Mouse (Mus musculus): ENCODE data around the gene Igsf3. TPM values are rescaled to one million over a fixed set of nuclear protein-coding genes. Genes with fewer than 3 reads are reported as not detected.

The Igsf3 gene
- polyA plus RNA-seq, 1 experiment, result 24.9 TPM

DNA sequence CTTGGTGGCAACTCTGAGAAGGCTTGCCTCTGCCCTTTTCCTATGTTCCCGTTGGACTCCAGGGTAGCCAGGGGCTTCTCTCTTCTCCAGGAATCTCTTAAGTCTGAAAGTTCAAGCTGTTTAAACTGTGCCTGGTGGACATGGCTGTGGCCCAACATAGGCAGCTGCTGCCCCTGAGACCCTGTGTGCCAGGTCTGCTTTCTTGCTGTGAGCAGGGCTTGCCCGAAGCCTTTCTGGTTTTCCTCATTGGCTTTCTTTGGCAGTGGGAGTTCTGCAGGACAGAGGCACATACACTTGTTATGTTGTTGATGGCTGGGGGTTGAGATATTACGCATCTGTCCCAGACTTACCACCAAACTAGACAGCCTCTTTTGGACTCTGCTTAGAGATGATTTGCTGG, 12.7 kb downstream of the Igsf3 start:
- no peak overlapping the region for H3K27ac ChIP-seq (ENCODE audit: insufficient read depth, low read length)
- no peaks in the 10 kb centered on the region for H3K4me1 ChIP-seq (ENCODE audit: control insufficient read depth, insufficient read depth, low read length)
- TF ChIP-seq CTCF (IDR thresholded peaks at IDR 0.05; ENCODE audit: borderline replicate concordance, insufficient read depth, low read length) (no peak), POLR2A (IDR thresholded peaks at IDR 0.05; ENCODE audit: low read depth, low read length) (no peak)
- no peak overlapping the region for H3K4me3 ChIP-seq (ENCODE audit: insufficient read depth, low read length)

DNA sequence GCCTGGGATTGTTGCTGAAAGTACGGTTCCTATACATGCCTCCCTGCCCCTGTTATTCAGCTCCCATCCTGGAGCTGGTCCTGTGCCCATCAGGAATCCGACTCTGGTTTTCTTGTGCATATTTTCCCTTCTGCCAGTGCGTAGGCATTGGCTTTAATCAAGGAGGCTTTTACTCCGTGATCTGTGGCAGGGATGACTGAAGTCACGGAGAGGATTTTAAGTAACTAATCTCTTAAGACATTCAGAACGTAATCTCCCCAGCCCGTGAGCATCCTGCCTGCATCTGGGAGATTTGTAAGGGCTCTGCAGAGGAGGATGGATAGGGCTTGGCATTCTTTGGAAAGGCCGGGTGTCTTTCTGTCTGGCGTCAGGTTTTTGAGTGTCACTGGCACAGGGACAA, 13.6 kb downstream of the Igsf3 start:
- Histone ChIP-seq H3K4me3 (ENCODE audit: insufficient read depth, low read length) (no peak overlapping the region), H3K27ac (ENCODE audit: insufficient read depth, low read length) (no peak overlapping the region), H3K4me1 (ENCODE audit: control insufficient read depth, insufficient read depth, low read length) (no peaks in the 10 kb centered on the region)
- TF ChIP-seq POLR2A (IDR thresholded peaks at IDR 0.05; ENCODE audit: low read depth, low read length), result no peak
- no peak for TF ChIP-seq CTCF (IDR thresholded peaks at IDR 0.05; ENCODE audit: borderline replicate concordance, insufficient read depth, low read length)

- H3K4me3 ChIP-seq (ENCODE audit: insufficient read depth, low read length), result no peak overlapping the region
- H3K4me1 ChIP-seq (ENCODE audit: control insufficient read depth, insufficient read depth, low read length), result peaks cover 2% of the 10 kb centered on the region; the same call in 1 of the 2 replicates
- no peak overlapping the region for H3K27ac ChIP-seq (ENCODE audit: insufficient read depth, low read length)
- no peak for TF ChIP-seq CTCF (IDR thresholded peaks at IDR 0.05; ENCODE audit: borderline replicate concordance, insufficient read depth, low read length)
- no peak for TF ChIP-seq POLR2A (IDR thresholded peaks at IDR 0.05; ENCODE audit: low read depth, low read length)
Measured at GRCm38 (mm10) chr3:101391991-101392390, 15.1 kb downstream of the Igsf3 start.

- peaks cover 6% of the 10 kb centered on the region for H3K4me1 ChIP-seq (ENCODE audit: control insufficient read depth, insufficient read depth, low read length)
- TF ChIP-seq CTCF (IDR thresholded peaks at IDR 0.05; ENCODE audit: borderline replicate concordance, insufficient read depth, low read length), result no peak
- no peak for TF ChIP-seq POLR2A (IDR thresholded peaks at IDR 0.05; ENCODE audit: low read depth, low read length)
- no peak overlapping the region for H3K4me3 ChIP-seq (ENCODE audit: insufficient read depth, low read length)
- H3K27ac ChIP-seq (ENCODE audit: insufficient read depth, low read length), result no peak overlapping the region
Measured at GRCm38 (mm10) chr3:101393103-101393644, 16.3 kb downstream of the Igsf3 start.

DNA sequence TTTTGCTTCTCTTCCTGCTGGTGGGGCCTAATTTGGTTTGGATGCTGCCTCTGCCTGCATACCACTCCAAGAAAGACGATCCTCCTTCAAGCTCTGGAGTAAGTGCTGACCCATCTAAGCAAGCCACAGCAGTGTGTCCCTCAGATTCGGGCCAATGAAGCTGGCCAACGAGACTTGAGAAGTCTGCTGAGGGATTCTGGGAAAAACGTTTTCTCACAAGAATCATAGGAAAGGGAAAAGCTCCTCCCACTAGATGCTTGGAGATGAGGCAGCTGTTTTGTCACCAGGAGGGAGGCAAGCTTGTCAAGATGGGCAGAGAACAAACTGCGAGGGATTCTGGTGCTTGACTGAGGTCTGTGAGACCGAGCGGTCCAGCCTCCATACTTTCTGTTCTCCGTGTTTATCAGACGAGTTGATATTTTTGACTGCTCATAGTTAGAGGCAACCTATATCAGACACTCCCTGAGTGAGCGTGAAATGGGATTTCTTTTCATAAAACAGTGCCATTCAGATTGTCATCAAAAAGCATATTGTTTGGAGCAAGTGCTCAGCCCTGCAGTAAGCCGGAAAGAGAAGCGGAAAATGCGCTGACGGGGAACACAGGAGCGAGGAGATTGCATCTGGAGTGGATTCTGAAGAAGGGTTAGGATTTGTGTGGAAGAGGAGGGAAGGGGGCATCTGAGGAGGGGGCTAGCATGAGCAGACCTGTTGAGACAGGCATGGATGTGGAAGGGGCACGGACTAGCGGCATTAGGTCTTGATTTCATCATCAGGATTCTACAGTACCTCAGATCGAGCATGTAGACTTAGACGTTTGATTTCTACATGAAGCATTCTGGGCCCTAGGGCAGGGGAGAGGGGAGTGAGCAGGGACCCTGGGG, 17.0 kb downstream of the Igsf3 start:
- TF ChIP-seq CTCF (IDR thresholded peaks at IDR 0.05; ENCODE audit: borderline replicate concordance, insufficient read depth, low read length), result no peak
- no peak for TF ChIP-seq POLR2A (IDR thresholded peaks at IDR 0.05; ENCODE audit: low read depth, low read length)
- H3K4me1 ChIP-seq (ENCODE audit: control insufficient read depth, insufficient read depth, low read length), result peaks cover 11% of the 10 kb centered on the region
- no peak overlapping the region for H3K27ac ChIP-seq (ENCODE audit: insufficient read depth, low read length)
- no peak overlapping the region for H3K4me3 ChIP-seq (ENCODE audit: insufficient read depth, low read length)

GRCm38 (mm10) chr3:101395341-101395740, 18.5 kb downstream of the Igsf3 start:
- Histone ChIP-seq H3K4me3 (ENCODE audit: insufficient read depth, low read length) (no peak overlapping the region), H3K27ac (ENCODE audit: insufficient read depth, low read length) (no peak overlapping the region), H3K4me1 (ENCODE audit: control insufficient read depth, insufficient read depth, low read length) (peaks cover 11% of the 10 kb centered on the region)
- TF ChIP-seq CTCF (IDR thresholded peaks at IDR 0.05; ENCODE audit: borderline replicate concordance, insufficient read depth, low read length) (no peak), POLR2A (IDR thresholded peaks at IDR 0.05; ENCODE audit: low read depth, low read length) (no peak)

DNA sequence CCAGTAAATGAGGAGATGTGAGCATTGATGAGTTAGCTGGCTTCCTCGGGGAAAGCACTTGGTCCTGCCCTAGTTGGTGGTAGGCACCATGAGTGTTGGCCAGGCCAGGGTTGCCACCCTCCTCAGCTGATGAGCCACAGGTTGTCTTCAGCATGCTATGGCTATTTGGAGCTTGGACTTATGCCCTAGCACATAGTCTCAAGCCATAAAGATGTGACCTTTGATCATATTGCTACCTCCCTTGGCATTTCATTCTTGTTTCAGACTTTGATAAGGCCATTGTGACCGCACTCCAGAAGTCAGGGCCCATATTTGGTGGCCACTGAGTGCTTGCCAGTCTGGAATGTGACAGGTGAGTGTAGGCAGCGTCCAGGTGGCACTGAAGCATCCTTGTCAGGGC, 19.2 kb downstream of the Igsf3 start:
- TF ChIP-seq POLR2A (IDR thresholded peaks at IDR 0.05; ENCODE audit: low read depth, low read length) (no peak), CTCF (IDR thresholded peaks at IDR 0.05; ENCODE audit: borderline replicate concordance, insufficient read depth, low read length) (no peak)
- Histone ChIP-seq H3K4me1 (ENCODE audit: control insufficient read depth, insufficient read depth, low read length) (peaks cover 11% of the 10 kb centered on the region), H3K4me3 (ENCODE audit: insufficient read depth, low read length) (no peak overlapping the region), H3K27ac (ENCODE audit: insufficient read depth, low read length) (no peak overlapping the region)

- TF ChIP-seq POLR2A (IDR thresholded peaks at IDR 0.05; ENCODE audit: low read depth, low read length) (no peak), CTCF (IDR thresholded peaks at IDR 0.05; ENCODE audit: borderline replicate concordance, insufficient read depth, low read length) (no peak)
- Histone ChIP-seq H3K4me1 (ENCODE audit: control insufficient read depth, insufficient read depth, low read length) (peaks cover 11% of the 10 kb centered on the region), H3K27ac (ENCODE audit: insufficient read depth, low read length) (no peak overlapping the region), H3K4me3 (ENCODE audit: insufficient read depth, low read length) (no peak overlapping the region)
Measured at GRCm38 (mm10) chr3:101396726-101397263, 19.9 kb downstream of the Igsf3 start.

DNA sequence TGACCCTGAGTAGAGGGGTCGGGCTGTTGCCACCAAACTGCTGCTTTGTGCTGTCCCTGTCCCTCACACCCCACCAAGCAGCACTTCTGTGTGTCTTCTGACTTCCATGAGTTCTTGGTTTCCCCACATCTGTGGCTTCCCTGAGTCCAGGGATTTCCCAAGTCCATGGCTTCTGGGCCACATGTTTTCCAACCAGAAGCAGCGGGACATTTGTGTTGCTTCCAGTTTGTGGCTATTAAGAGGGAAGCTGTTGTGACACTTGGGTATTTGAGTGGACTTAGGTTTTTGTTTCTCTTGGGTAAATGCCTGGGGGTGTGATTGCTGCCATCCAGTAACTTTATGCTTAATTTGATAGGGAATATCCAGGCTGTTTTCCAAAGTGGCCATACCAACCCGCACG, 20.5 kb downstream of the Igsf3 start:
- Histone ChIP-seq H3K4me3 (ENCODE audit: insufficient read depth, low read length) (no peak overlapping the region), H3K27ac (ENCODE audit: insufficient read depth, low read length) (no peak overlapping the region), H3K4me1 (ENCODE audit: control insufficient read depth, insufficient read depth, low read length) (peaks cover 11% of the 10 kb centered on the region)
- TF ChIP-seq CTCF (IDR thresholded peaks at IDR 0.05; ENCODE audit: borderline replicate concordance, insufficient read depth, low read length) (no peak), POLR2A (IDR thresholded peaks at IDR 0.05; ENCODE audit: low read depth, low read length) (no peak)
